Mouse (Mus musculus) cerebellum, adult 2 months (tissue): ENCODE measurements around the gene Ttc5.

Source experiments
- CTCF ChIP-seq: fragments of 200-500 bp; IDR thresholded peaks from 2 replicates; pipeline ENCODE4 v1.5.1; 2011; ENCODE audit warnings: low read depth, mild to moderate bottlenecking, control low read depth, low read length, moderate library complexity, borderline replicate concordance; ENCODE audit not compliant: insufficient read depth
- POLR2A ChIP-seq: fragments of 200-500 bp; IDR thresholded peaks from 2 replicates; pipeline ENCODE4 v1.6.1; 2011; ENCODE audit warnings: low read length, control low read depth, borderline replicate concordance; ENCODE audit not compliant: insufficient read depth

GRCm38 (mm10) chr14:50788157-50788556 is 2.8 kb upstream of the Ttc5 start:
- TF ChIP-seq POLR2A (no peak), CTCF (no peak)
